Mouse (Mus musculus) bone marrow, adult 2 months (tissue): ENCODE data around the gene Epha8.

Source experiments
- CTCF ChIP-seq: fragments of 200-500 bp; IDR thresholded peaks from 2 replicates; pipeline ENCODE4 v1.5.1; 2011; ENCODE audit warnings: low read length, control low read depth; ENCODE audit not compliant: control insufficient read depth, insufficient read depth
- POLR2A ChIP-seq: fragments of 200-500 bp; IDR thresholded peaks from 2 replicates; pipeline ENCODE4 v1.6.1; 2011; ENCODE audit warnings: low read depth, mild to moderate bottlenecking, control low read depth, low read length, borderline replicate concordance; ENCODE audit not compliant: control insufficient read depth

DNA sequence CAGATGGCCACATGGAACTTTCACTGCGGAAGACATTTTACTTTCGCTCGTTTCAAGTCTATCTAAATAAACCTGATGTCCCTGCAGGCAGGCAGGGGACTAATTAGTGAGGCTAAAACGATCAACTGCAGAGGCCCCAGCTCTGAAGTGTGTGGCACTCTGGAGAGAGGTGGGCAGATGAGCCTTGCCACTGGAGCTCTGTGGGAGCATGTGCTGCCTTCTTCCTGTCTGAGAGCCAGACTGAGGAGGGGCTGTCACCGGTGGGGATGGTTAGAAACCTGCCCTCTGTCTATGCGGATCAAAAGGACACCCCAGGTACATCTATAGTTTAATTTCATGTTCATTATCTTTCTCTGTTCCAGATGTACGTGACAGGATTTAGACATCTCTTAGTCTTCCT is 40.3 kb upstream of the Epha8 start:
- TF ChIP-seq POLR2A: no peak
- TF ChIP-seq CTCF: no peak
